Mouse (Mus musculus) liver, postnatal 0 days (tissue): Measurements from ENCODE around the gene Fbxw9. TPM values are rescaled to one million over a fixed set of nuclear protein-coding genes. Genes with fewer than 3 reads are reported as not detected.

Experiments
- ATAC-seq: fragments of 200-750 bp; cut with Nextera tagmentation; 2 replicates; pipeline ENCODE4 v1.8.0; 2017; ENCODE audit warnings: mild to moderate bottlenecking, moderate library complexity
- DNase-seq: peaks from one replicate; pipeline ENCODE4 v3.0.0-alpha.2; 2016
- H3K27ac ChIP-seq: fragments of 300-500 bp; sonication (generic); 2 replicates; pipeline ENCODE4 v1.5.1; 2014; ENCODE audit warnings: antibody characterized with exemption, moderate library complexity, mild to moderate bottlenecking, low read depth
- H3K27me3 ChIP-seq: fragments of 300-500 bp; sonication (generic); 2 replicates; pipeline ENCODE4 v1.6.1; 2014; ENCODE audit warnings: low read length, control low read depth, mixed read lengths; ENCODE audit not compliant: insufficient read depth
- H3K36me3 ChIP-seq: fragments of 300-500 bp; sonication (generic); replicated peaks from 2 replicates; pipeline ENCODE4 v1.6.1; 2014; ENCODE audit warnings: mild to moderate bottlenecking, control low read depth, low read length, moderate library complexity, mixed read lengths; ENCODE audit not compliant: insufficient read depth
- H3K4me1 ChIP-seq: fragments of 300-500 bp; sonication (generic); 2 replicates; pipeline ENCODE4 v1.6.1; 2014; ENCODE audit warnings: antibody characterized with exemption, mild to moderate bottlenecking, control low read depth; ENCODE audit not compliant: insufficient read depth
- H3K4me2 ChIP-seq: fragments of 300-500 bp; sonication (generic); 2 replicates; pipeline ENCODE4 v1.6.1; 2014; ENCODE audit warnings: low read depth, mild to moderate bottlenecking, low read length, moderate library complexity, mixed read lengths
- H3K4me3 ChIP-seq: fragments of 300-500 bp; sonication (generic); 2 replicates; pipeline ENCODE4 v1.5.1; 2014; ENCODE audit warnings: low read depth, low read length
- H3K9ac ChIP-seq: fragments of 300-500 bp; sonication (generic); replicated peaks from 2 replicates; pipeline ENCODE4 v1.6.1; 2014; ENCODE audit warnings: mild to moderate bottlenecking, moderate library complexity
- H3K9me3 ChIP-seq: fragments of 300-500 bp; sonication (generic); 2 replicates; pipeline ENCODE4 v1.6.1; 2016; ENCODE audit warnings: mild to moderate bottlenecking, control low read depth, low read length, mixed read lengths
- CTCF ChIP-seq: sonication (generic); IDR thresholded peaks from 2 replicates; pipeline ENCODE4 v1.5.1; 2016; ENCODE audit warnings: antibody characterized with exemption, low read depth
- EP300 ChIP-seq: IDR thresholded peaks from 2 replicates; pipeline ENCODE4 v1.6.1; 2016; ENCODE audit warnings: antibody characterized with exemption, low read depth, mild to moderate bottlenecking
- WGBS: fragments of 180-500 bp; shearing (Covaris S2); extraction: QIAGEN DNeasy Blood & Tissue Kit; methylation state at CpG from one replicate; pipeline ENCODE4 v1.1.7; 2014; ENCODE audit not compliant: insufficient replicate concordance; 5-methylcytosine and 5-hydroxymethylcytosine counted together
- polyA plus RNA-seq: library from polyadenylated mRNA; unstranded; fragments of >200 nt; fragmentation: Nextera tagmentation; extraction: Ambion mirVana; gene quantifications from 2 replicates; pipeline ENCODE4 v1.2.1, GENCODE M21; 2015

The Fbxw9 gene
- polyA plus RNA-seq, result 14.4 and 14.9 TPM in 2 replicates

DNA sequence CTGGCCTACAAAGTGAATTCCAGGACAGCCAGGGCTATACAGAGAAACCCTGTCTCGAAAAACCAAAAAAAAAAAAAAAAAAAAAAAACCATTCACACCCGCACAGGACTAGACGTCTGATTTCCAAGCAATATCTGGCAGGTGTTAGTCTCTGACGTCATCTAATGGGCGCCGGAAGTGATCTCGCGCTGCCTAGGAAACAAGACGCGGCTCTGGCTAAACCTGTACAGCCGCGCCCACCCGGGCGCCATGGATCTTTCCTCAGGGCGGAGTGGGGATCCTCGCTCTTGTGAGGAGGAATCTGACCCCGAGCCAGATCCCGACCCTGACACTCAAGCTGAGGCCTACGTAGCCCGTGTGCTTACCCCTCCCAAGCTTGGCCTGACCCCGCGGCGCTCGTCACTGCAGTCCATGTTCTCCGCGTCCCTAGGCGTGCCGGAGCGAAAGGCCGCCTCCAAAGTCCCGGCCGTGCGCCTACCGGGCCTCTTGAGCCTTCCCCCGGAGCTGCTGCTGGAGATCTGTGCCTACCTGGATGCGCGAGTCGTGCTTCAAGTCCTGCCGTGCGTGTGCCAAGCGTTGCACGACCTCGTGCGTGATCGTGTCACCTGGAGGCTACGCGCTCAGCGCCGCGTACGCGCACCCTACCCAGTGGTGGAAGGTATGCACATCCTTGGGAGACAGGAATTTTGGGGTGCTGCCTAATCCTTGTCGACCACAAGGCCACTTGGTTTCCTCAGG is at the start of gene Fbxw9:
Gene Fbxw9, plus strand, starts transcription at position 177 of the 738 bp plus-strand sequence.
- WGBS, result under 1% methylated on average over 52 of the region's 53 CpGs
- H3K27ac ChIP-seq, result no peak within 1 kb of the TSS

GRCm38 (mm10) chr8:85011242-85011641 is 48.6 kb upstream of the Fbxw9 start:
- no peak for TF ChIP-seq CTCF
- TF ChIP-seq EP300, result no peak
- peaks cover 46% of the 10 kb centered on the region for H3K27me3 ChIP-seq

More for the DNA sequence above, at the start of gene Fbxw9:
- TF ChIP-seq CTCF (no peak), EP300 (no peak)
- H3K9ac ChIP-seq, result peak within 1 kb of the TSS; percentile 72
- H3K4me3 ChIP-seq, result peak within 1 kb of the TSS; percentile 88
- peak; percentile 89 for ATAC-seq
- H3K27me3 ChIP-seq, result no peaks in the 10 kb centered on the region
- peak; percentile 91 for DNase-seq
- peak within 1 kb of the TSS; percentile 98 for H3K4me2 ChIP-seq
- peaks cover 18% of the 10 kb centered on the region for H3K4me1 ChIP-seq
- H3K36me3 ChIP-seq, result peaks cover 22% of the 10 kb centered on the region
- no peaks in the 10 kb centered on the region for H3K9me3 ChIP-seq

DNA sequence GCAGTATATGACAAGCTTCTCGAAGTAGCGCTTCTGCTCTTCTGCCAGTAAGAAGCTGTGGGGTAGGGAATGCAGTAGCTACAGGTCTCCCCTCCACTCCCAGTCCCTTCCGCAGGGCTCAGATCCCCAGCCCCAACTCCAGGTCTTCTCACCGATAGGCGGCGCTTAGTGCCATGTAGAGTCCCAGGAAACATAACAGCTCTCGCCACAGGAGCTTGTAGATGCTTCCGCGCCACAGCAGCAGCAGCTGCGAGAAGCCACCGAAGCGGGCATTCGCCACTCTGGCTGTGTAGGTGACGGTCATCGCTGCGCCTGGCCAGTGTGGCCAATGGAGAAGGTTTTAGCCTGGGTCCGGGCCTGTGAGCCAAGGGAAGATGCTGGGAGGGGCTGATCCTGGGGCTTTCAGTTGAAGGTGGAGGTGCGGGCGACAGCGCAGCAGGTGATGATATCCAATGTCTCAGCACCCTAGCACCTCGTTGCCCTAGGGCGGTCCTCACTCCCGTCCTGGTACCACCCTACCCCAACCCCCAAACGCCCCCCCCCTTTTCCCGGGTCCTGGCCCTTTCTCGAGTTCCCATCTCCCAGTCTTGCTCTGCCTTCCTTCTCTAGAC is 46.5 kb upstream of the Fbxw9 start:
- WGBS, result 4% methylated on average over 25 of the region's 26 CpGs
- TF ChIP-seq EP300, result no peak
- TF ChIP-seq CTCF, result peak; percentile 80
- Histone ChIP-seq H3K4me3 (peak overlapping the region; percentile 21; the same call in 1 of the 2 replicates), H3K9me3 (no peaks in the 10 kb centered on the region), H3K4me2 (peak overlapping the region; percentile 66), H3K9ac (no peak overlapping the region; the same call in 1 of the 2 replicates), H3K27me3 (peaks cover 41% of the 10 kb centered on the region), H3K4me1 (peaks cover 4% of the 10 kb centered on the region; the same call in 1 of the 2 replicates), H3K36me3 (peaks cover 6% of the 10 kb centered on the region; the same call in 1 of the 2 replicates), H3K27ac (no peak overlapping the region)
- DNase-seq (peak; percentile 81), ATAC-seq (peak; percentile 70)

More at GRCm38 (mm10) chr8:85011242-85011641, 48.6 kb upstream of the Fbxw9 start:
- Histone ChIP-seq H3K36me3 (no peaks in the 10 kb centered on the region), H3K4me1 (peaks cover 4% of the 10 kb centered on the region; the same call in 1 of the 2 replicates), H3K4me3 (no peak overlapping the region), H3K4me2 (no peak overlapping the region), H3K9me3 (no peaks in the 10 kb centered on the region), H3K27ac (no peak overlapping the region), H3K9ac (no peak overlapping the region)
- 11% methylated on average over 28 of the region's 28 CpGs for WGBS
- no peak for DNase-seq
- no peak for ATAC-seq

GRCm38 (mm10) chr8:85014431-85014830 is 45.4 kb upstream of the Fbxw9 start, which contains the start of gene Best2:
Best2 (minus strand) TSS chr8:85014531.
- DNase-seq (no peak), ATAC-seq (no peak)
- Histone ChIP-seq H3K4me1 (peaks cover 4% of the 10 kb centered on the region; the same call in 1 of the 2 replicates), H3K4me2 (peak within 1 kb of the TSS; percentile 66), H3K27me3 (peaks cover 37% of the 10 kb centered on the region), H3K9ac (no peak within 1 kb of the TSS; the same call in 1 of the 2 replicates), H3K4me3 (peak within 1 kb of the TSS; percentile 21; the same call in 1 of the 2 replicates), H3K36me3 (peaks cover 13% of the 10 kb centered on the region; the same call in 1 of the 2 replicates), H3K27ac (no peak within 1 kb of the TSS), H3K9me3 (no peaks in the 10 kb centered on the region)
- no peak for TF ChIP-seq CTCF
- no peak for TF ChIP-seq EP300
- WGBS, result 50% methylated on average over 2 of the region's 2 CpGs

- H3K9ac ChIP-seq, result no peak overlapping the region
- H3K9me3 ChIP-seq, result no peaks in the 10 kb centered on the region
- no peak overlapping the region for H3K27ac ChIP-seq
- no peak overlapping the region for H3K4me3 ChIP-seq
- peaks cover 4% of the 10 kb centered on the region; the same call in 1 of the 2 replicates for H3K4me1 ChIP-seq
- peaks cover 22% of the 10 kb centered on the region for H3K27me3 ChIP-seq
- DNase-seq (no peak), ATAC-seq (no peak)
- H3K36me3 ChIP-seq, result peaks cover 21% of the 10 kb centered on the region; the same call in 1 of the 2 replicates
- TF ChIP-seq EP300 (no peak), CTCF (no peak)
- 70% methylated on average over 10 of the region's 10 CpGs for WGBS
- H3K4me2 ChIP-seq, result no peak overlapping the region
Observed at GRCm38 (mm10) chr8:85016724-85017123, 43.1 kb upstream of the Fbxw9 start.

- Histone ChIP-seq H3K4me1 (peaks cover 4% of the 10 kb centered on the region; the same call in 1 of the 2 replicates), H3K9ac (no peak overlapping the region), H3K4me2 (no peak overlapping the region), H3K27ac (no peak overlapping the region), H3K4me3 (no peak overlapping the region), H3K27me3 (peaks cover 19% of the 10 kb centered on the region), H3K9me3 (no peaks in the 10 kb centered on the region), H3K36me3 (peaks cover 24% of the 10 kb centered on the region; the same call in 1 of the 2 replicates)
- no peak for TF ChIP-seq EP300
- no peak for TF ChIP-seq CTCF
- ATAC-seq, result no peak
- no peak for DNase-seq
- 69% methylated on average over 5 of the region's 5 CpGs for WGBS
Observed at GRCm38 (mm10) chr8:85017209-85017608, 42.6 kb upstream of the Fbxw9 start.
